Mouse (Mus musculus) liver, embryonic 12.5 days (tissue): ENCODE measurements at regions not wholly inside any gene's neighbourhood (a gene's known extent, or its start where the extent isn't known, plus 50 kb on each side); places are given as distances from the start of the nearest gene placed in this dataset.
A peak's percentile ranks its signal among the peaks of the same experiment; 100 is the strongest.

ENCODE experiments used
- ATAC-seq: fragments of 200-750 bp; cut with Nextera tagmentation; 2 replicates; pipeline ENCODE4 v1.8.0; 2017; ENCODE audit warnings: moderate number of reproducible peaks, mild to moderate bottlenecking, moderate library complexity
- H3K27ac ChIP-seq: fragments of 300-500 bp; sonication (generic); 2 replicates; pipeline ENCODE4 v1.5.1; 2016; ENCODE audit warnings: mild to moderate bottlenecking
- H3K27me3 ChIP-seq: fragments of 300-500 bp; sonication (generic); replicated peaks from 2 replicates; pipeline ENCODE4 v1.6.1; 2016; ENCODE audit warnings: mild to moderate bottlenecking, moderate library complexity
- H3K36me3 ChIP-seq: fragments of 300-500 bp; sonication (generic); 2 replicates; pipeline ENCODE4 v1.6.1; 2016; ENCODE audit warnings: mild to moderate bottlenecking, moderate library complexity
- H3K4me1 ChIP-seq: fragments of 300-500 bp; sonication (generic); 2 replicates; pipeline ENCODE4 v1.6.1; 2016
- H3K4me2 ChIP-seq: fragments of 300-500 bp; sonication (generic); 2 replicates; pipeline ENCODE4 v1.6.1; 2016; ENCODE audit warnings: mild to moderate bottlenecking, moderate library complexity
- H3K4me3 ChIP-seq: fragments of 300-500 bp; sonication (generic); 2 replicates; pipeline ENCODE4 v1.5.1; 2016; ENCODE audit warnings: mild to moderate bottlenecking, moderate library complexity
- H3K9ac ChIP-seq: fragments of 300-500 bp; sonication (generic); 2 replicates; pipeline ENCODE4 v1.6.1; 2016; ENCODE audit warnings: mild to moderate bottlenecking, moderate library complexity
- H3K9me3 ChIP-seq: fragments of 300-500 bp; sonication (generic); replicated peaks from 2 replicates; pipeline ENCODE4 v1.6.1; 2016; ENCODE audit warnings: mild to moderate bottlenecking, moderate library complexity
- WGBS: fragments of 180-500 bp; shearing (Covaris S2); methylation state at CpG from one replicate; pipeline ENCODE4 v1.1.7; 2016; ENCODE audit not compliant: insufficient replicate concordance; 5-methylcytosine and 5-hydroxymethylcytosine counted together

GRCm38 (mm10) chr2:12697209-12697608 is 226.6 kb upstream of the Pter start:
- Histone ChIP-seq H3K9ac (no peak overlapping the region), H3K36me3 (no peaks in the 10 kb centered on the region), H3K27ac (no peak overlapping the region), H3K4me2 (no peak overlapping the region), H3K4me1 (no peaks in the 10 kb centered on the region), H3K27me3 (no peaks in the 10 kb centered on the region), H3K9me3 (no peaks in the 10 kb centered on the region), H3K4me3 (no peak overlapping the region)
- no peak for ATAC-seq
- WGBS, result 37% methylated on average over 1 of the region's 1 CpGs

- no peak for ATAC-seq
- Histone ChIP-seq H3K27me3 (no peaks in the 10 kb centered on the region), H3K9me3 (no peaks in the 10 kb centered on the region), H3K36me3 (no peaks in the 10 kb centered on the region), H3K27ac (no peak overlapping the region), H3K4me3 (no peak overlapping the region), H3K4me2 (no peak overlapping the region), H3K9ac (no peak overlapping the region), H3K4me1 (no peaks in the 10 kb centered on the region)
- 57% methylated on average over 3 of the region's 3 CpGs for WGBS
Measured at GRCm38 (mm10) chr2:12699331-12699730, 224.5 kb upstream of the Pter start.

- Histone ChIP-seq H3K27ac (no peak overlapping the region), H3K4me2 (no peak overlapping the region), H3K9me3 (no peaks in the 10 kb centered on the region), H3K9ac (no peak overlapping the region), H3K4me3 (no peak overlapping the region), H3K4me1 (no peaks in the 10 kb centered on the region), H3K27me3 (no peaks in the 10 kb centered on the region), H3K36me3 (no peaks in the 10 kb centered on the region)
- no peak for ATAC-seq
- WGBS, result 51% methylated on average over 3 of the region's 3 CpGs
Measured at GRCm38 (mm10) chr2:12707514-12707913, 216.3 kb upstream of the Pter start.

DNA sequence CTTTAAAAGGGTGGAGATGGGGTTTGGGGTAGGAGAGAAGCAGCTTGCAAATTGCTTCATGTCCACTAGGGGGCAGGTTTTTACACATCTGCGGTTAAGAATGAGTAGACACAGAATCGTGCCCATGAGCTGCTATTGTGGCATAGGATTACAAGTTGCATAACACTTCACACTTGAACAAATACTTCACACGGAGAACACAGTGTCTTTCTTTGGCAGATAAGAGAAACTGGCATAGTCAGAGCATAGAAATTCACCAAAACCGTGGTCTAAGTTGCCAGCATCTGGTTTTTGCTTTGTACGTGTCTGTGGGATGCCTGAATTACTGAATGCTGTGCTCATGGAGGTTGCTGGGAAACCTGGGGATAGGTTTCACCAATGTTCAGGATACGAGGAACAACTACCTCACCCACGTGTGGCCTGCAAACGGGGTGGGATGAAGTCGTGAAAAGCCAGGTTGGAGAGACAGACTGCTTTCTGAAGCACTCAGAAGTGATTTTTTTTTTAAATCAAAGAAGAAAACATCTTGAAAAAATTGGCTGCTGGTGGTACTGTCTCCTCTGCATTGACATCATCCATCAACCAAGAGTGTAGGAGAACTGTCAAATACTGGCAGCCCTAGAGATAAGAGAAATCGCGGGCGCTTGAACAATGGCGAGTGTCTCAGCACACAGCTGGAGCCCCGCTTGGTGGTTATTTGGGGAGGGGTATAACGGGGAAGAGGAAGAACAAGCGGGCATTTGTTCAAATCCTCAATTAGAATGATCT is 214.5 kb upstream of the Pter start:
- 0 out of 2 replicates have a peak overlapping the region, but pooled peaks have one; percentile 21 for H3K4me2 ChIP-seq
- no peak overlapping the region for H3K9ac ChIP-seq
- H3K4me3 ChIP-seq, result no peak overlapping the region
- no peaks in the 10 kb centered on the region for H3K36me3 ChIP-seq
- H3K4me1 ChIP-seq, result no peaks in the 10 kb centered on the region
- no peaks in the 10 kb centered on the region for H3K27me3 ChIP-seq
- 43% methylated on average over 16 of the region's 16 CpGs for WGBS
- no peak for ATAC-seq
- H3K27ac ChIP-seq, result no peak overlapping the region
- H3K9me3 ChIP-seq, result no peaks in the 10 kb centered on the region

GRCm38 (mm10) chr2:12709924-12710240 is 214.0 kb upstream of the Pter start:
- ATAC-seq, result no peak
- Histone ChIP-seq H3K9me3 (no peaks in the 10 kb centered on the region), H3K36me3 (no peaks in the 10 kb centered on the region), H3K27ac (no peak overlapping the region), H3K4me3 (no peak overlapping the region), H3K9ac (no peak overlapping the region), H3K4me2 (no peak overlapping the region), H3K27me3 (no peaks in the 10 kb centered on the region), H3K4me1 (no peaks in the 10 kb centered on the region)
- WGBS, result 70% methylated on average over 2 of the region's 2 CpGs

DNA sequence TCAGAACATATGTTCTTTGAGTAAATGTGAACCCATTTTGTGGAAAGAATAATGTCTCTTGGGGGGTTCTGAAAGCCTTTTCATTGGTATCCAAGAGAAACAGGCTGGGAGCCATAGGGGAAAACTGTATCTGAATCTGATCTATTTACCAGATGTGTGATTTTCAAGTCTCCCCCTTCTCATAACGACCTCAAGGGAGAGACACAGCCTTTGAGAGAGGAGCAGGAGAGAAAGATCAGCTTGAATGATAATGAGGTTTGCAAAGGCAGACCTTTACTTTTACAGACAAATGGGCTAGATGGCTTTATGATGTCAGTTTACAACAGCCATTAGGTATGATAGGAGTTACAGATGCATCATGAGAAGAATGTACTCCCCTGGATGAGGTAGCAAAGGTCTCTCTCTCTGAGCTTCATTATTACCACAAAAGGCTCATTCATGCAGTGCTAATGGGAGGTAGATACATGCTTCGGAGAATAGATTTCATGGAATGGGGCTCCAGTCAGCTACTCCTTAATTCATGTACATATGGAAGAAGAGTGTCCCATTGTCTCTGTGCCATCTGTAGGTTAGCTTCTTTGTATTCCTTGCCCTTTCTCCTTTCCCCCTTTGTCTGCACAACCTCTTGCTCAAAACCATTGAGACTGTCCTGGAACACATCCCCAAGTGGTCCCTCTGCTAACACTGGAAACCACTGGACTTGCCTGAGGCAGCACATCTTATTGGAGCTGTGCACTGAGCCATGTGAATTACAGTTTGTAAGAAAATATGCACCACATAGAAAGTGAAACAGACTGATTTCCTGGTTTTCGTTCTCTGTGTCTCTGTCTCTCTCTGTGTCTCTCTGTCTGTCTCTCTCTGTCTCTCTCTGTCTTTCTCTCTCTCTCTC is 207.5 kb upstream of the Pter start:
- Histone ChIP-seq H3K4me3 (no peak overlapping the region), H3K27me3 (no peaks in the 10 kb centered on the region), H3K9me3 (no peaks in the 10 kb centered on the region), H3K27ac (no peak overlapping the region), H3K36me3 (no peaks in the 10 kb centered on the region), H3K9ac (no peak overlapping the region), H3K4me2 (no peak overlapping the region), H3K4me1 (no peaks in the 10 kb centered on the region)
- no peak for ATAC-seq
- 41% methylated on average over 3 of the region's 3 CpGs for WGBS

DNA sequence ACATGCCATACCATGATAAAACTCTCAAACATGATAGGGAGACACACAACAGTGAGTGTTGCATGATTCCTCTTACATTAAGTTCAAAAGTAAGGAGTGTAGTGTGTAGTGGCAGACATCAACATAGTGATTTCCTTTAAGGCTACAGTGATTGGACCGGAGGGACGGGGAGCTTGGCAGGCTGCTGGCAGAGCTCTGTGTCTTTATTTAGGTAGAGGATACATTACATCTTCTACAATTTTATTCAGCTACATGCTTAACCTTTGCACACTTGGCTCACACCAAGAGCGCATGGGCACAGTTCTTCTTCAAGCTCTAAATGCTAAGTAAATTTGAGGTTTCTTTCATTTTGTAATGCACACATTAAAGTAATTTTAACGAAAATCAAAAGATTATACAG is 194.6 kb upstream of the Pter start:
- no peaks in the 10 kb centered on the region for H3K27me3 ChIP-seq
- H3K4me1 ChIP-seq, result no peaks in the 10 kb centered on the region
- H3K4me2 ChIP-seq, result no peak overlapping the region
- no peak overlapping the region for H3K27ac ChIP-seq
- ATAC-seq, result no peak
- H3K9me3 ChIP-seq, result no peaks in the 10 kb centered on the region
- no peak overlapping the region for H3K4me3 ChIP-seq
- no peak overlapping the region for H3K9ac ChIP-seq
- 57% methylated on average over 4 of the region's 4 CpGs for WGBS
- no peaks in the 10 kb centered on the region for H3K36me3 ChIP-seq

- Histone ChIP-seq H3K4me1 (no peaks in the 10 kb centered on the region), H3K4me2 (no peak overlapping the region), H3K4me3 (no peak overlapping the region), H3K27me3 (no peaks in the 10 kb centered on the region), H3K27ac (no peak overlapping the region), H3K36me3 (no peaks in the 10 kb centered on the region), H3K9ac (no peak overlapping the region), H3K9me3 (no peaks in the 10 kb centered on the region)
- 56% methylated on average over 2 of the region's 2 CpGs for WGBS
- no peak for ATAC-seq
Measured at GRCm38 (mm10) chr2:12737140-12737539, 186.7 kb upstream of the Pter start.

- Histone ChIP-seq H3K4me1 (no peaks in the 10 kb centered on the region), H3K4me2 (no peak overlapping the region), H3K36me3 (no peaks in the 10 kb centered on the region), H3K4me3 (no peak overlapping the region), H3K9ac (no peak overlapping the region), H3K27me3 (no peaks in the 10 kb centered on the region), H3K27ac (no peak overlapping the region), H3K9me3 (no peaks in the 10 kb centered on the region)
- ATAC-seq, result no peak
- 56% methylated on average over 1 of the region's 1 CpGs for WGBS
Measured at GRCm38 (mm10) chr2:12746856-12747255, 177.0 kb upstream of the Pter start.

DNA sequence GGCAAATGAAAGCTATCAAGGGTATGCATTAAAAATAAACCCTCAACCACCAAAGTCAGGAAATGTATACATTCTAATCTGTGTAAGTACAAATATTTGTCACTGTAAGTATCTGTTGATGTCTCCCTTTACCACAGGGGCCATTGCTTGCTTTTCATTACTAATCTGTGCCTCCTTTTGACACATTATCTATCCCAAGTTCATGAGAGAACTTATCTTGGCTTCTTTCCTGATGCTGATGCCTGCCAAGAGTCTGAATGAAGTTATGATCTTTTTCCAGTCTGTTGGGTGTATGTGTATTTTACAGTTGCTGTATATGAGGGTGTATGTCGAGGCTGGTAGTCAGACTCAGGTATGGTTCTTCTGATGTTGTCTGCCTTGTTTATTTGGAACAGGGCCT is 165.0 kb upstream of the Pter start:
- Histone ChIP-seq H3K9ac (no peak overlapping the region), H3K36me3 (no peaks in the 10 kb centered on the region), H3K9me3 (no peaks in the 10 kb centered on the region), H3K4me2 (no peak overlapping the region), H3K4me3 (no peak overlapping the region), H3K27ac (no peak overlapping the region), H3K27me3 (no peaks in the 10 kb centered on the region), H3K4me1 (no peaks in the 10 kb centered on the region)
- ATAC-seq, result no peak
- WGBS, result 41% methylated on average over 1 of the region's 1 CpGs

DNA sequence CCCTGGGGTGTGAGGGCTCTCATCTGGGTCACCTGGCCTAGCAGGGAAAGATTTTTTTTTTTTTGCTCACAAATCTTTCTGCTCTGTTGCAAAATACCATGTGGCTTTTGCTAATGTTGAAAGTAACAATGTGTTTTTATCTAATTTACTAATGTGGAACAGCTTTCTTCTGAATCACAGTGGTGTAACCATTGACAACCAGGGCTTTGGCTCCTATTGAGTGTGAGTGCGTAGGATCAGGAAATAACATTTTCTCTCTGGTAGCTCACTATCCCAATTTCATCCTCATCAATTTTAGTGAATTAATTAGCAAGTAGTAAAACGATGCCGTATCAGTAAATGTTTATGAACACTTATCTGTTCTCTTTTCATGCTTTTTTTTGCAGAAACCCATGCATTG is 163.9 kb upstream of the Pter start:
- no peak overlapping the region for H3K27ac ChIP-seq
- H3K9me3 ChIP-seq, result no peaks in the 10 kb centered on the region
- ATAC-seq, result no peak
- H3K36me3 ChIP-seq, result no peaks in the 10 kb centered on the region
- WGBS, result 79% methylated on average over 3 of the region's 3 CpGs
- no peak overlapping the region for H3K9ac ChIP-seq
- no peak overlapping the region for H3K4me2 ChIP-seq
- H3K4me3 ChIP-seq, result no peak overlapping the region
- H3K27me3 ChIP-seq, result no peaks in the 10 kb centered on the region
- H3K4me1 ChIP-seq, result no peaks in the 10 kb centered on the region

DNA sequence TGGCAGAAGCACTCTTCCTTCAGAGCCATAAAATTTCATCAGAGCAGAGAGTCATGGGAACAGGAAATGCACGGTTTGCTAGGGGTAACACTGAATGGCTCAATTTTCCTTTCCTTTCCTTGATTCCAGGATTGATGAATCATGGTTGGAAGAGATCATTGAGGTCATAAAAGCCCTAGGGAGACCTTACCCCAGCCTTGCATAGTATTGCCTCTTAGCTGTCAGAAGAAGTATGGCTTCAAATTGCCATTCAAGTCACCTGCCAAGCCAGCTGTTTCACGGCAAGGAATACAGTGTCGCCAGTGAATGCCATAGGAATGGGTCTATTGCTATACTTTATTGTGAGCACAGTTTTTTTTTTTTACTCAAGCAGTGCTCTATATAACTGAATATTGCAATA is 162.4 kb upstream of the Pter start:
- no peaks in the 10 kb centered on the region for H3K9me3 ChIP-seq
- H3K27ac ChIP-seq, result no peak overlapping the region
- H3K4me3 ChIP-seq, result no peak overlapping the region
- no peak for ATAC-seq
- H3K36me3 ChIP-seq, result no peaks in the 10 kb centered on the region
- 64% methylated on average over 3 of the region's 3 CpGs for WGBS
- H3K27me3 ChIP-seq, result no peaks in the 10 kb centered on the region
- H3K4me1 ChIP-seq, result no peaks in the 10 kb centered on the region
- H3K4me2 ChIP-seq, result no peak overlapping the region
- no peak overlapping the region for H3K9ac ChIP-seq
